Mouse (Mus musculus): ENCODE data around the gene Gm3233. TPM values are rescaled to one million over a fixed set of nuclear protein-coding genes. Genes with fewer than 3 reads are reported as not detected.
"Not testable (repeated sequence)": the region's sequence is repeated elsewhere in the genome, so short reads cannot be mapped to it uniquely, and the experiment has no call there.

Gm3233 gene
- not detected for total RNA-seq (2021)

- intact Hi-C loops (cut with DNase I) = not testable (repeated sequence)
Measured at GRCm38 (mm10) chr10:77759582-77759981, at the start of gene Gm3233. Gene Gm3233, minus strand, starts transcription at chr10:77759682.

DNA sequence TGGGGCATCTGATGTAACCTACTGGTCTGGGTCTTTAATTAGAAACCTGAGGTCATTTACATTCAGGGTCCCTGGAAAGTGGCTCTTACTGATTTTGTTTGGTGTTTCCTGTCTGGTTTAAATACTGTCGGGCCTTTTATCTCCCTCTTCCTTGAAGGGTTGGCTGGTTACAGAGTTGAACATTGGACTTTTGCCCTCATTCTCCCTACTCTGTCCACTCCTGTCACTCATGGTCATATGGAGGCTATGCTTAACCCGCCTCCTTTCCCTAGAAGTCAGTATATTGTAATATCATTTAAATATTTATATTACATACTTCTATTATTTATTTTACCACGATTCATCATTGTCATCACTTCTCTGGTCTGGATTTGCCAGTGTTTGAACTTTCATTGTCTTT, 44.6 kb upstream of the Gm3233 start:
- intact Hi-C loops (cut with DNase I) = no loop called here

More at GRCm38 (mm10) chr10:77759582-77759981, at the start of gene Gm3233:
- DNase-seq = not testable (repeated sequence)

DNA sequence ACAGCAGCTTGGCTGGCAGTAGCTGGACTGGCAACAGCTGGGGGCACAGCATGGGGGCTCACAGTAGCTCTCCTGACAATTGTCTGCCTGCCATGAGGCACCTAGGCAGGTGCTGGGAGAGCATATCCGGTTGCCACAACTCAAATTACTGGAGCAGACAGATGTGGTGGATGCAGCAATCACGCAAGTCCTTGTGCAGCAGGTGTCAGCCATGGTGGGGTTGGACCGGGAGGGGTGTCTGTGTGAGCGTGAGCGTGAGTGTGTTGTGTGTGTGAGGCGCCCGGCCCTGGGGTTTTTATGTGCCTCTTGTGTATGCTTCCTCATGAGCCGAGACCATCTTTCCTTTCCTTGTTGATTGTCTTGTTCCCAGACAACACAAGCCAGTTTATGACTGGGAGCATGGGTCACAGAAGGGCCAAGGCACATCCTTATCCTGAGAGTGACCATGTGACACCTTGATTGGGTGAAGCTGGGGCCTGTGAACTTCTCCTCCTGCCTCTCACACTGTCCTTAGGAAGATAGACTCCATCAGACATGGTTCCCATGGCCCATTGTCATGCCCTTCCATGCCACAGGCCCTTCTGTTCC, 39.5 kb upstream of the Gm3233 start, which contains the start of gene Gm19668:
Gene Gm19668, minus strand, starts transcription at position 213 of the 588 bp plus-strand sequence.
- no peak for DNase-seq
- intact Hi-C loops (cut with DNase I) = no loop called here

More for the DNA sequence above, 44.6 kb upstream of the Gm3233 start:
- DNase-seq = no peak

DNA sequence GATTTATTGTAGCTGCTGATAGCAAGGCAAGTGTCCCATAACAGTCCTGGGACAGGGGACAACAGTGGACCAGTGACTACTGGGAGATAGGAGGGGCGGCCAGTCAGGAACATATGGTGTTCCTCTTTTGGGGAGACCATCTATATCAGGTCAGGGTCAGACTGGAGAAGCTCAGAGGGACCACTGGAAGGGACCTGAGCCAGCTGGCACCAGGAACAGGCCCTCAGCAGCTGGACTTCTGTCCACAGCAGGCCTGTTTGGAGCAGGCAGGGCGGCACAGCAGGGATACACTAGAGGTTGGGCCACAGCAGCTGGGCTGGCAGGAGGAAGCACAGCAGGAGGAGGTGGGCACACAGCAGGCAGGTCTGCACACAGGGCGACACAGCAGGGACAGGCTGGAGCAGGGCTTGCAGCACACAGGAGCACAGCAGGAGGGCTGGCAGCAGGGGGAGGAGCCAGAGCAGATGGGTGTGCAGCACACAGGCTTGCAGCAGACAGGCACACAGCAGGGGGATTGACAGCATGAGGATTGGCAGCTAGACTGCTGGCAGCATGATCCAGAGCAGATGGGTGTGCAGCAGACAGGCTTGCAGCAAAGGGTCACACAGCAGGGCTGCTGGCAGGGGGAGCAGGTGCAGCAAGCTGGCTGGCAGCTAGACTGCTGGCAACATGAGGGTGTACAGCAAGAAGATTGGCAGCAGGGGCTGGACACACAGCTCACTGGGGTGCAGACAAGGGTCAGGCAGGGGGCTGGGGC, 38.9 kb upstream of the Gm3233 start:
- intact Hi-C loops (cut with DNase I) = not testable (repeated sequence)
- peak; percentile 38 for DNase-seq

DNA sequence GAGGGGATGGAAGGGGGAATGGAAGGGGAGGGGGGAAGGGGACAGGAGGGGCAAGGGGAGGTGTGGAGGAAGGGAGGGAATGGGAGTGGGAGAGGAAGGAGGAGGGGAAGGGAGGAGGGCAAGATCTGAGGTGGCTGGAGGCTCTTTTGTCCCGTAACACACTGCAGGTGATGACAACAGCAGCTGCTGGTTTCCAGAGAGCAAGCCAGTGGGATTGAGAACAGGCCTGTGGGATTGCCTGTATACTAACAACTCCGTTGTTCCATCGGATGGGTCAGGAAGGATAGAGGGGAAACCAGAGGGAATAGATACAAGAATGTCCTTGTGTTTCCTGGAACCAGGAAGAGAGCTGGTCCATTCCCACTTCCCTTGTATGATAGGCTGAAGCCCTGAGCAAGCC, 38.2 kb upstream of the Gm3233 start:
- no peak for DNase-seq
- intact Hi-C loops (cut with DNase I) = no loop called here

DNA sequence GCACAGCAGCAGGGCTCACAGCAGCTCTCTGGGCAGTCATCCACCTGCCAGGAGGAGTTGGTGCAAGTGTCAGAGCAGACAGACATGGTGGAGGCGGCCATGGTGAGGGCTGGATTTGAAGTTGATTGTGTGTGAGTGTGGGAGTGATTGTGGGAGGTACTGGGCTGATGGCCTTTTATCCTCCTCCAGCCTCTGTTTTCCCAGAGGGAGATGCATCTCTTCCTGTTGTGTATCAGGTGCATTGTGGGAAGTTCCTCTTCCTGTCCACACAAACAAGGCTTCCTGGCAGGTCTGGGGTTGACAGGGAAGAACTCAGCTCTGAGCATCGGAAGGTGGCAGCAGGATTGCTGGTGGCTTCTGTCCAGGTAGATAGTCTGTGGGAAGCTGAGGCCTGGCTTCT, 35.5 kb upstream of the Gm3233 start, which contains the start of gene Gm9639:
Gene Gm9639, minus strand, starts transcription at position 101 of the 400 bp plus-strand sequence.
- no peak for DNase-seq
- intact Hi-C loops (cut with DNase I) = no loop called here

- no peak for DNase-seq
- intact Hi-C loops (cut with DNase I) = no loop called here
Measured at GRCm38 (mm10) chr10:77788621-77789020, 29.1 kb upstream of the Gm3233 start.

GRCm38 (mm10) chr10:77787876-77788275, 28.4 kb upstream of the Gm3233 start, which contains the start of gene Gm7137:
Gene Gm7137, minus strand, starts transcription at chr10:77788200.
- intact Hi-C loops (cut with DNase I) = not testable (repeated sequence)
- peak; percentile 14 for DNase-seq

GRCm38 (mm10) chr10:77783396-77783795, 23.9 kb upstream of the Gm3233 start:
- intact Hi-C loops (cut with DNase I) = not testable (repeated sequence)

DNA sequence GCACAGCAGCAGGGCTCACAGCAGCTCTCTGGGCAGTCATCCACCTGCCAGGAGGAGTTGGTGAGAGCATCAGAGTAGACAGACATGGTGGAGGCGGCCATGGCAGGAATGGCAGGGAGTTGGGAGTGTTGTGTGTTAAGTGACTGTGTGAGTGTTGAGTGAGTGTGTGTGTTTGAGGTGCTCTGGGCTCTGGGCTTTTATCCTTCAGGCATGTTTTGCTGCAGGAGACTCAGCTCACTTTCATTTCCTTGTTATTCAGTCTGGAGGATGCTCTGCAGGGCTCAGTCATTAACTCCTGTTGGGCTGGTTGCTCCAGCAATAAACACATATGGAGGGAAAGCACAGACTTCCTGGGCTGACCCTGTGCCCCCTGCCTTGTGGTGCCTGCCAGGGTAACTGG, 23.0 kb upstream of the Gm3233 start, which contains the start of gene Gm3250:
Gene Gm3250, minus strand, starts transcription at position 101 of the 400 bp plus-strand sequence.
- DNase-seq; intact Hi-C loops (cut with DNase I): not testable (repeated sequence)

More at GRCm38 (mm10) chr10:77783396-77783795, 23.9 kb upstream of the Gm3233 start:
- DNase-seq = not testable (repeated sequence)

DNA sequence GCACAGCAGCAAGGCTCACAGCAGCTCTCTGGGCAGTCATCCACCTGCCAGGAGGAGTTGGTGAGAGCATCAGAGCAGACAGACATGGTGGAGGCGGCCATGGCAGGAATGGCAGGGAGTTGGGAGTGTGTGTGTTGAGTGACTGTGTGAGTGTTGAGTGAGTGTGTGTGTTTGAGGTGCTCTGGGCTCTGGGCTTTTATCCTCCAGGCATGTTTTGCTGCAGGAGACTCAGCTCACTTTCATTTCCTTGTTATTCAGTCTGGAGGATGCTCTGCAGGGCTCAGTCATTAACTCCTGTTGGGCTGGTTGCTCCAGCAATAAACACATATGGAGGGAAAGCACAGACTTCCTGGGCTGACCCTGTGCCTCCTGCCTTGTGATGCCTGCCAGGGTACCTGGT, 17.4 kb upstream of the Gm3233 start, which contains the start of gene Gm7138:
Gene Gm7138, minus strand, starts transcription at position 101 of the 400 bp plus-strand sequence.
- intact Hi-C loops (cut with DNase I); DNase-seq: not testable (repeated sequence)

DNA sequence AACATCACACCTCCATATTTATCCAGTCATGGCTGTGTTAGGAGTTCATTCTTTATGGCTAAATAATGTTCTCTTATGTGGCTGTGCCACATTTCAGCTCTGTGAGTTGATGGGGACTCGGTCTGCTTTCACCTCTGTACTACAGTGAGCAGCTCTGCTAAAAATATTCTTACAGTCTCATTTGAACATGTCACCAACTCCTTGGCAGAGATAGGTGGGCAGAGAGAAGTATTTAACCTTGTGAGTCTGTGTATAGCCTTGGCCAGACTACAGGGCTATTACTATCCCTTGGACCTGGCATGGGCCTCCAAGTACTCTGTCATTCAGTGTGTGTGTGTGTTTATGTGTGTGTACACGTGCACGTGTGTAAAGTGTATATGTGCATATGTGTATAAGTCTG, 12.7 kb upstream of the Gm3233 start:
- DNase-seq; intact Hi-C loops (cut with DNase I): not testable (repeated sequence)

DNA sequence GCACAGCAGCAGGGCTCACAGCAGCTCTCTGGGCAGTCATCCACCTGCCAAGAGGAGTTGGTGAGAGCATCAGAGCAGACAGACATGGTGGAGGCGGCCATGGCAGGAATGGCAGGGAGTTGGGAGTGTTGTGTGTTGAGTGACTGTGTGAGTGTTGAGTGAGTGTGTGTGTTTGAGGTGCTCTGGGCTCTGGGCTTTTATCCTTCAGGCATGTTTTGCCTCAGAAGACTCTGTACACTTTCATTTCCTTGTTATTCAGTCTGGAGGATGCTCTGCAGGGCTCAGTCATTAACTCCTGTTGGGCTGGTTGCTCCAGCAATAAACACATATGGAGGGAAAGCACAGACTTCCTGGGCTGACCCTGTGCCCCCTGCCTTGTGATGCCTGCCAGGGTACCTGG, 11.7 kb upstream of the Gm3233 start, which contains the start of gene Gm3238:
Gene Gm3238, minus strand, starts transcription at position 101 of the 400 bp plus-strand sequence.
- intact Hi-C loops (cut with DNase I); DNase-seq: not testable (repeated sequence)

- DNase-seq = no peak
- intact Hi-C loops (cut with DNase I) = no loop called here
Measured at GRCm38 (mm10) chr10:77769727-77770126, 10.2 kb upstream of the Gm3233 start.

DNA sequence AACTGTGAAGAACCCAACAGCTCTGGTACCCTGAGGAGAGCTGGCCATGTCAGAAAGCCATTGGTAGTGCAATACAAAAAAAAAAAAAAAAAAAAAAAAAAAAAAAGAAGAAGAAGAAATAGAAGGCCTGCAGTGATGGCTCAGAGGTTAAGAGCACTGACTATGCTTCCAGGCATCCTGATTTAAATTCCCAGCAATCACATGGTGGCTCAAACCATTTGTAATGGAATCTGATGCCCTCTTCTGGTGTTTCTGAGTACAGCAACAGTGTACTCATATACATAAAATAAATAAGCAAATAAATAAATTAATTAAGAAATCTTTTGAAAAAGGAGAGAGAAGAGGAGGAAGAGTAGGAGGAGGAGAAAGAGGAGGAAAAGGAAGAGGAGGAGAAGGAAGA, 6.0 kb downstream of the Gm3233 start:
- DNase-seq = no peak
- intact Hi-C loops (cut with DNase I) = no loop called here

GRCm38 (mm10) chr10:77752312-77752711, 7.2 kb downstream of the Gm3233 start:
- DNase-seq = not testable (repeated sequence)

GRCm38 (mm10) chr10:77751254-77751653, 8.2 kb downstream of the Gm3233 start, which contains the start of gene Gm9736:
Gene Gm9736, minus strand, starts transcription at chr10:77751354.
- intact Hi-C loops (cut with DNase I); DNase-seq: not testable (repeated sequence)

More at GRCm38 (mm10) chr10:77752312-77752711, 7.2 kb downstream of the Gm3233 start:
- intact Hi-C loops (cut with DNase I) = not testable (repeated sequence)

- DNase-seq = peak; percentile 38
- intact Hi-C loops (cut with DNase I) = not testable (repeated sequence)
Measured at GRCm38 (mm10) chr10:77750686-77751085, 8.8 kb downstream of the Gm3233 start.

- intact Hi-C loops (cut with DNase I) = not testable (repeated sequence)
- DNase-seq = peak; percentile 62
Measured at GRCm38 (mm10) chr10:77741924-77742688, 17.4 kb downstream of the Gm3233 start, which contains the start of gene Gm18596. Gene Gm18596, minus strand, starts transcription at chr10:77742638.

- DNase-seq = no peak
- intact Hi-C loops (cut with DNase I) = no loop called here
Measured at GRCm38 (mm10) chr10:77738929-77739328, 20.6 kb downstream of the Gm3233 start.

Data from left cerebral cortex, postnatal 4 days (tissue).